Mouse (Mus musculus): ENCODE results near the gene Tle3.

GRCm38 (mm10) chr9:61455861-61456261 is 83.7 kb downstream of the Tle3 start:
- TF ChIP-seq CTCF (conservative IDR thresholded peaks at IDR 0.05; ENCODE audit: insufficient read depth, insufficient read length, low read depth, low read length) (no peak), POLR2A (IDR thresholded peaks at IDR 0.05; ENCODE audit: low read depth, low read length) (no peak)
